20 mouse cellular contexts compared by ENCODE assay signal in genomic region chr17:15748022-15748421, GRCm38 (mm10). TPM values are rescaled to one million over a fixed set of nuclear protein-coding genes. Genes with fewer than 3 reads are reported as not detected.
DNase-seq lines count a peak whose midpoint lies in the region; ATAC-seq and TF ChIP-seq lines count a peak whose summit lies in the region.
"Had no signal": no experiment of that assay in that cellular context is flagged by ENCODE, and none has a peak within 500 bp of the region (broad histone marks: within the 10 kb centered on the region; RNA-seq: fewer than 3 reads in every experiment).

No protein-coding gene starts in this region.

- no peak for TF ChIP-seq EP300 in stomach, postnatal 0 days (optimal IDR thresholded peaks at IDR 0.05)

- no peaks in the 10 kb centered on the region for H3K9me3 ChIP-seq in ES-E14 (ENCODE audit: control insufficient read depth, insufficient read depth, low read depth, low read length)
- H3K9me3 ChIP-seq in stomach, postnatal 0 days (ENCODE audit: control insufficient read depth, low read length), result no peaks in the 10 kb centered on the region
- H3K9me3 ChIP-seq in hindbrain, embryonic 16.5 days (ENCODE audit: control insufficient read depth, low read length), result no peaks in the 10 kb centered on the region
- H3K9me3 ChIP-seq: embryonic facial prominence, embryonic 10.5 days; embryonic facial prominence, embryonic 12.5 days; forebrain, embryonic 13.5 days; forebrain, embryonic 15.5 days had no signal

- peak; percentile 37 for DNase-seq in ES-CJ7 (ENCODE audit: low read depth, low spot score)
- DNase-seq in ES-E14 (ENCODE audit: low read depth, low spot score), result peak; percentile 9
- peak; percentile 69 for DNase-seq in ZHBTc4 (ENCODE audit: low read depth, low spot score)
- peak; percentile 43 for DNase-seq in stomach, postnatal 0 days (ENCODE audit: low spot score)
- no peak for DNase-seq in gastrocnemius, adult 18-20 months (ENCODE audit: low spot score)
- DNase-seq: adrenal gland, adult 8-10 months; adrenal gland, postnatal 14 days; adrenal gland, postnatal 36 days; cerebellum, adult 11-12 months; cerebellum, adult 2 months; cerebellum, adult 9-10 months; cerebellum, postnatal 10 days; cerebellum, postnatal 25 days; forebrain, postnatal 0 days had no signal

- no peaks in the 10 kb centered on the region for H3K27me3 ChIP-seq in stomach, postnatal 0 days (ENCODE audit: control insufficient read depth, insufficient read depth, low read length)
- no peaks in the 10 kb centered on the region for H3K27me3 ChIP-seq in hindbrain, embryonic 16.5 days (replicated peaks; ENCODE audit: control insufficient read depth, insufficient read depth, low read length)
- H3K27me3 ChIP-seq: embryonic facial prominence, embryonic 12.5 days; forebrain, embryonic 13.5 days; forebrain, embryonic 15.5 days had no signal

- no peak overlapping the region for H3K27ac ChIP-seq in ES-E14 (ENCODE audit: insufficient read depth, low read depth, low read length, poor library complexity, severe bottlenecking)
- no peak overlapping the region for H3K27ac ChIP-seq in stomach, postnatal 0 days (replicated peaks)
- no peak overlapping the region for H3K27ac ChIP-seq in hindbrain, embryonic 16.5 days (ENCODE audit: low read depth, low read length)
- H3K27ac ChIP-seq: embryonic facial prominence, embryonic 10.5 days; embryonic facial prominence, embryonic 12.5 days; forebrain, embryonic 13.5 days; forebrain, embryonic 15.5 days had no signal

- H3K4me2 ChIP-seq in stomach, postnatal 0 days (replicated peaks; ENCODE audit: low read depth), result no peak overlapping the region
- no peak overlapping the region for H3K4me2 ChIP-seq in hindbrain, embryonic 16.5 days (ENCODE audit: low read length)
- H3K4me2 ChIP-seq: embryonic facial prominence, embryonic 12.5 days; forebrain, embryonic 13.5 days; forebrain, embryonic 15.5 days had no signal

- in situ Hi-C loops in ES-E14 (cut with MboI; ENCODE audit: low sequenced_read_pairs in 2 of 2, unreplicated experiment in 2 of 2), result no loop called here

- H3K4me1 ChIP-seq in ES-E14 (ENCODE audit: control insufficient read depth in 2 of 2, insufficient read depth in 2 of 2, low read length in 2 of 2, poor library complexity in 1 of 2), result peaks cover 4% of the 10 kb centered on the region in 2 experiments; a peak in 1 of 4 replicates
- H3K4me1 ChIP-seq in stomach, postnatal 0 days (replicated peaks; ENCODE audit: control insufficient read depth, insufficient read depth), result no peaks in the 10 kb centered on the region
- no peaks in the 10 kb centered on the region for H3K4me1 ChIP-seq in hindbrain, embryonic 16.5 days (ENCODE audit: control insufficient read depth, insufficient read depth, low read depth, low read length)
- H3K4me1 ChIP-seq: embryonic facial prominence, embryonic 10.5 days; embryonic facial prominence, embryonic 12.5 days; forebrain, embryonic 13.5 days; forebrain, embryonic 15.5 days had no signal

- no peak overlapping the region for H3K4me3 ChIP-seq in ES-E14 (ENCODE audit: insufficient read depth in 1 of 2, low read depth in 1 of 2, low read length in 2 of 2, poor library complexity in 1 of 2, severe bottlenecking in 1 of 2)
- H3K4me3 ChIP-seq in stomach, postnatal 0 days (ENCODE audit: low read depth, low read length), result no peak overlapping the region
- H3K4me3 ChIP-seq in hindbrain, embryonic 16.5 days (ENCODE audit: low read length), result no peak overlapping the region
- H3K4me3 ChIP-seq: embryonic facial prominence, embryonic 10.5 days; embryonic facial prominence, embryonic 12.5 days; forebrain, embryonic 13.5 days; forebrain, embryonic 15.5 days had no signal

- no peak for TF ChIP-seq CTCF in stomach, postnatal 0 days (IDR thresholded peaks at IDR 0.05; ENCODE audit: low read depth)

- WGBS in stomach, postnatal 0 days, result 72% methylated on average over 6 of the region's 6 CpGs
- WGBS in hindbrain, embryonic 16.5 days, result 91% methylated on average over 6 of the region's 6 CpGs

- H3K36me3 ChIP-seq in ES-E14 (ENCODE audit: control insufficient read depth, insufficient read depth, low read length, poor library complexity, severe bottlenecking), result peaks cover 13% of the 10 kb centered on the region
- peaks cover 16% of the 10 kb centered on the region for H3K36me3 ChIP-seq in stomach, postnatal 0 days (ENCODE audit: control insufficient read depth, insufficient read depth, low read length)
- peaks cover 25% of the 10 kb centered on the region for H3K36me3 ChIP-seq in hindbrain, embryonic 16.5 days (ENCODE audit: control insufficient read depth, insufficient read depth, low read length)

- peak; percentile 84; the same call in 1 of the 2 replicates for ATAC-seq in stomach, postnatal 0 days (ENCODE audit: low FRiP score, low TSS enrichment)
- ATAC-seq in hindbrain, embryonic 16.5 days, result no peak
- no peak for ATAC-seq in frontal cortex, adult (ENCODE audit: low TSS enrichment)
- ATAC-seq: forebrain, embryonic 13.5 days; forebrain, embryonic 15.5 days; forebrain, postnatal 0 days had no signal

- no peak overlapping the region for H3K9ac ChIP-seq in ES-E14 (ENCODE audit: insufficient read depth, low read depth, low read length, poor library complexity, severe bottlenecking)
- no peak overlapping the region for H3K9ac ChIP-seq in stomach, postnatal 0 days (ENCODE audit: low read length)
- no peak overlapping the region for H3K9ac ChIP-seq in hindbrain, embryonic 16.5 days (ENCODE audit: low read depth, low read length)
- H3K9ac ChIP-seq: embryonic facial prominence, embryonic 12.5 days; forebrain, embryonic 13.5 days; forebrain, embryonic 15.5 days; forebrain, postnatal 0 days had no signal

TF ChIP-seq in ES-E14, 5 proteins besides CTCF, POLR2A, EP300 and RAD21:
- no peak for TF ChIP-seq MAFK (IDR thresholded peaks at IDR 0.05; ENCODE audit: insufficient read depth, low read depth, low read length)
- TF ChIP-seq CHD2 (IDR thresholded peaks at IDR 0.05; ENCODE audit: low read depth, low read length), result no peak
- TF ChIP-seq ZNF384 (IDR thresholded peaks at IDR 0.05; ENCODE audit: low read depth, low read length), result no peak
- no peak for TF ChIP-seq HCFC1 (IDR thresholded peaks at IDR 0.05; ENCODE audit: borderline replicate concordance, insufficient read depth, low read length)
- TF ChIP-seq ZC3H11A (IDR thresholded peaks at IDR 0.05; ENCODE audit: borderline replicate concordance, low read depth, low read length), result no peak

RNA-seq across cellular contexts. Expression of gene Chd1, which starts 43.3 kb away (rescaled TPM):
- 34.8 and 39.8 TPM in 2 replicates for total RNA-seq in ES-E14 (2012; rRNA removed)
- 13.0 and 13.4 TPM in 2 replicates for polyA plus RNA-seq in stomach, postnatal 0 days (2015; fragmentation: Nextera tagmentation; extraction: Ambion mirVana)
- 12.2 and 13.1 TPM in 2 replicates for polyA plus RNA-seq in hindbrain, embryonic 16.5 days (2015; fragmentation: Nextera tagmentation; extraction: Ambion mirVana)
- 10 to 100 TPM; 12.0 to 14.7 TPM for total RNA-seq in gastrocnemius, adult 18-20 months (2021)
